Mouse (Mus musculus) naive thymus-derived CD4-positive, alpha-beta T cell, adult 2 months (primary cell): ENCODE data around the gene Hbb-bs.
"Not testable (repeated sequence)": the region's sequence is repeated elsewhere in the genome, so short reads cannot be mapped to it uniquely, and the experiment has no call there.

Experiments used
- DNase-seq: peaks from one replicate; pipeline ENCODE4 v3.0.0-alpha.2; 2011; ENCODE audit warnings: low read depth

The Hbb-bs gene

GRCm38 (mm10) chr7:103827808-103828207 is at the start of gene Hbb-bs:
Gene Hbb-bs (minus strand): TSS chr7:103828096.
- DNase-seq = no peak

- no peak for DNase-seq
These were observed 49.2 kb upstream of the Hbb-bs start for GRCm38 (mm10) chr7:103877093-103877492.

- no peak for DNase-seq
These were observed 46.6 kb upstream of the Hbb-bs start for GRCm38 (mm10) chr7:103874451-103874850.

- DNase-seq = no peak
These were observed 45.2 kb upstream of the Hbb-bs start for GRCm38 (mm10) chr7:103873064-103873463.

- DNase-seq = no peak
These were observed 42.8 kb upstream of the Hbb-bs start for GRCm38 (mm10) chr7:103870667-103871066.

- no peak for DNase-seq
These were observed 37.8 kb upstream of the Hbb-bs start for GRCm38 (mm10) chr7:103865716-103866115.

- DNase-seq = no peak
These were observed 33.6 kb upstream of the Hbb-bs start for GRCm38 (mm10) chr7:103861531-103861930.

- no peak for DNase-seq
These were observed 33.0 kb upstream of the Hbb-bs start for GRCm38 (mm10) chr7:103860855-103861254.

- no peak for DNase-seq
These were observed 31.2 kb upstream of the Hbb-bs start for GRCm38 (mm10) chr7:103859076-103859475.

- no peak for DNase-seq
These were observed 26.8 kb upstream of the Hbb-bs start for GRCm38 (mm10) chr7:103854669-103855068.

GRCm38 (mm10) chr7:103853090-103853489 is 25.2 kb upstream of the Hbb-bs start, which contains the start of gene Hbb-y:
Gene Hbb-y (minus strand): TSS chr7:103853216.
- no peak for DNase-seq

GRCm38 (mm10) chr7:103844525-103845325 is 16.8 kb upstream of the Hbb-bs start:
- DNase-seq = no peak

- DNase-seq = no peak
These were observed 15.1 kb upstream of the Hbb-bs start, which contains the start of gene Hbb-bh1 for GRCm38 (mm10) chr7:103843034-103843433. Gene Hbb-bh1 (minus strand): TSS chr7:103843164.

GRCm38 (mm10) chr7:103840268-103840667 is 12.4 kb upstream of the Hbb-bs start, which contains the start of gene Hbb-bh2:
Gene Hbb-bh2 (minus strand): TSS chr7:103840520.
- DNase-seq = no peak

GRCm38 (mm10) chr7:103827139-103827538 is 757 bp downstream of the Hbb-bs start:
- DNase-seq = not testable (repeated sequence)

- DNase-seq = no peak
These were observed 1.5 kb downstream of the Hbb-bs start for GRCm38 (mm10) chr7:103826255-103826887.

GRCm38 (mm10) chr7:103825536-103826254 is 2.2 kb downstream of the Hbb-bs start:
- no peak for DNase-seq

- DNase-seq = no peak
These were observed 3.3 kb downstream of the Hbb-bs start for GRCm38 (mm10) chr7:103824597-103824996.

- not testable (repeated sequence) for DNase-seq
These were observed 12.8 kb downstream of the Hbb-bs start for GRCm38 (mm10) chr7:103815085-103815484.

GRCm38 (mm10) chr7:103813766-103814165 is 14.1 kb downstream of the Hbb-bs start, which contains the start of gene Hbb-bt:
Gene Hbb-bt (minus strand): TSS chr7:103813996.
- DNase-seq = no peak

- not testable (repeated sequence) for DNase-seq
These were observed 14.7 kb downstream of the Hbb-bs start for GRCm38 (mm10) chr7:103813152-103813551.

- no peak for DNase-seq
These were observed 15.7 kb downstream of the Hbb-bs start for GRCm38 (mm10) chr7:103812174-103812573.
